Mouse (Mus musculus): ENCODE results near the gene Cd34. TPM values are rescaled to one million over a fixed set of nuclear protein-coding genes. Genes with fewer than 3 reads are reported as not detected.

The Cd34 gene
- polyA plus RNA-seq (2014; fragmentation: Nextera tagmentation; extraction: Ambion mirVana) = 51.3 and 54.5 TPM in 2 replicates

DNA sequence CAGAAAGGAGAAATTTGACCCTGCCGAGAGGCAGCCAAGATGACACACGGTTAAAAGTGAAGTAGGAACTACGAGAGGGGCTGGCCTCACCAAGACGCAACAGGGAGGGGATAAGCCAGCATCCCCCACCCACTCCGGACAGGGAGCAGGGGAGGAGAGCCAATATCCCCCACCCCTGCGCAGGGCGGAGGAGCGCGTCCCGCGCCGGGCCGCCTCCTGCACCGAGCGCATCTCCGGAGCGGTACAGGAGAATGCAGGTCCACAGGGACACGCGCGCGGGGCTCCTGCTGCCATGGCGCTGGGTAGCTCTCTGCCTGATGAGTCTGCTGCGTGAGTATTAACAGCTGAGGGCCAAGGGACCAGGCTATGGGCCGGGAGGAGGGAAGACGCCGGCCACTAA is at the start of gene Cd34:
Cd34 (plus strand) TSS at position 105 of the 400 bp plus-strand sequence.
- H3K9me3 ChIP-seq (ENCODE audit: control insufficient read depth, low read length) = no peaks in the 10 kb centered on the region
- H3K4me2 ChIP-seq = peak within 1 kb of the TSS; percentile 70
- peak within 1 kb of the TSS; percentile 32 for H3K4me3 ChIP-seq (ENCODE audit: low read depth, low read length)
- H3K36me3 ChIP-seq (ENCODE audit: control insufficient read depth, insufficient read depth, low read length) = no peaks in the 10 kb centered on the region
- H3K9ac ChIP-seq (ENCODE audit: low read length) = peak within 1 kb of the TSS; percentile 34; the same call in 1 of the 2 replicates
- 0 out of 2 replicates have a peak, but pooled peaks cover 4% of the 10 kb centered on the region for H3K27me3 ChIP-seq (ENCODE audit: control insufficient read depth, insufficient read depth, low read length)
- no peak within 1 kb of the TSS for H3K27ac ChIP-seq (ENCODE audit: low read depth, low read length)
- ATAC-seq (ENCODE audit: low FRiP score) = peak; percentile 87
- DNase-seq (ENCODE audit: low spot score, missing footprints) = peak; percentile 88
- 1% methylated on average over 26 of the region's 26 CpGs for WGBS
- H3K4me1 ChIP-seq (ENCODE audit: control insufficient read depth, insufficient read depth, low read length) = peaks cover 3% of the 10 kb centered on the region

DNA sequence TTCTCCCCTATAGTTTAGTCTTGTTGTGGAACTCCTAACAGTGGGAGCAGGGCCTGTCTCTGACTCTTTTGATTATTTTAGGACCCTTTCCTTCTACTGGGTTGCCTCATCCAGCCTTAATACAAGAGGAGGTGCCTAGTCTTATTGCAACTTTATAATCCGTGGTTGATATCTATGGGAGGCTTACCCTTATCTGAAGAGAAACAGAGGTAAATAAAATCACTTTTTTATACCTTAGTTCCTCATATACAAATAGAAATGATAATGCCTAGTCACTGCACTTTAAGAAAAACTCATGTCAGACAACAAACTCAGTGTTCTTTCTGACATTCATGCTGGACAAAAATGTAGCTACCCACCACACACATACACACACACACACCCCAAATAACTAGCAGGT is 44.1 kb upstream of the Cd34 start:
- no peak for DNase-seq (ENCODE audit: low spot score, missing footprints)
- Histone ChIP-seq H3K36me3 (ENCODE audit: control insufficient read depth, insufficient read depth, low read length) (no peaks in the 10 kb centered on the region), H3K27me3 (ENCODE audit: control insufficient read depth, insufficient read depth, low read length) (no peaks in the 10 kb centered on the region), H3K9me3 (ENCODE audit: control insufficient read depth, low read length) (no peaks in the 10 kb centered on the region), H3K27ac (ENCODE audit: low read depth, low read length) (no peak overlapping the region), H3K4me2 (no peak overlapping the region), H3K9ac (ENCODE audit: low read length) (no peak overlapping the region), H3K4me1 (ENCODE audit: control insufficient read depth, insufficient read depth, low read length) (no peaks in the 10 kb centered on the region), H3K4me3 (ENCODE audit: low read depth, low read length) (no peak overlapping the region)
- ATAC-seq (ENCODE audit: low FRiP score) = no peak
- WGBS = 72% methylated on average over 1 of the region's 1 CpGs

DNA sequence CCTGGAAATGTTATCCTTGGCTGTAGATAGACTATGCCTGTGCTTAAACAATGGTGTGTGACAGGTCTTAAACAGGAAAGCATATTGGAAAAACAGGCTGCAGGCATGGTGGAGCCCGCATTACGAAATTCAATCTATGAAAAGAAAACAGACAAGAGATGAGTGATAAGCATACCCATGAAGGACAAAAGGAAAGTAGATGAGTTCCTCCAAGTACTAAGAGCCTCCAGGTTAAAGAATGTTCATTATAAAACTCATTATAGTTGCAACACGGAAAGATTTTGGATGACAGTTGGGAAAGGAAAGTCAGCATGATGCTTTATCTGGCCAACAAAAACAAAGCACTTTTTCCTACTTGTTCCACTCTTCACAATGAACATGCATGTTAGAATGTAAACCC is 43.3 kb upstream of the Cd34 start:
- Histone ChIP-seq H3K9ac (ENCODE audit: low read length) (no peak overlapping the region), H3K4me3 (ENCODE audit: low read depth, low read length) (no peak overlapping the region), H3K27me3 (ENCODE audit: control insufficient read depth, insufficient read depth, low read length) (no peaks in the 10 kb centered on the region), H3K9me3 (ENCODE audit: control insufficient read depth, low read length) (no peaks in the 10 kb centered on the region), H3K4me2 (no peak overlapping the region), H3K4me1 (ENCODE audit: control insufficient read depth, insufficient read depth, low read length) (no peaks in the 10 kb centered on the region), H3K27ac (ENCODE audit: low read depth, low read length) (no peak overlapping the region), H3K36me3 (ENCODE audit: control insufficient read depth, insufficient read depth, low read length) (no peaks in the 10 kb centered on the region)
- DNase-seq (ENCODE audit: low spot score, missing footprints) = no peak
- no peak for ATAC-seq (ENCODE audit: low FRiP score)
- 89% methylated on average over 3 of the region's 3 CpGs for WGBS

DNA sequence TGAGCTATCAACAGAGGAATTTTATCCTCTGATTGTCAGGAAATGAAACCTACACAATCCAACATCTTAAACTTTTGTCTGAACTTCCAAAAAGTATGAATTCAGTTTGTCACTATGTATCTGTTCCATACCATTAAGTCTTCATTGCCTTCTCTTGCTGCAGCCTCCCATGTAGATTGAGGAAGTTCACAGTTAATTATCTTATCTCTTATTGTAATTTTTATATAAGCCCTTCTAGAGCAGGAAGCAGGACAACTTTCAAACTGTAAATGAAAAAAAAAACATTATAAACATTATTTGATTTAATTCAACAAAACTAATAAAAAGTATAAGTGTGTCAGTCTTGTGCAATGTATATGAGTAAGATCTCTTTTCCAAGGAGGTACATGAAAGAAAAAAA is 37.5 kb upstream of the Cd34 start:
- Histone ChIP-seq H3K4me1 (ENCODE audit: control insufficient read depth, insufficient read depth, low read length) (no peaks in the 10 kb centered on the region), H3K27ac (ENCODE audit: low read depth, low read length) (no peak overlapping the region), H3K9ac (ENCODE audit: low read length) (no peak overlapping the region), H3K4me3 (ENCODE audit: low read depth, low read length) (no peak overlapping the region), H3K36me3 (ENCODE audit: control insufficient read depth, insufficient read depth, low read length) (no peaks in the 10 kb centered on the region), H3K4me2 (no peak overlapping the region), H3K27me3 (ENCODE audit: control insufficient read depth, insufficient read depth, low read length) (no peaks in the 10 kb centered on the region), H3K9me3 (ENCODE audit: control insufficient read depth, low read length) (no peaks in the 10 kb centered on the region)
- ATAC-seq (ENCODE audit: low FRiP score) (no peak), DNase-seq (ENCODE audit: low spot score, missing footprints) (no peak)

DNA sequence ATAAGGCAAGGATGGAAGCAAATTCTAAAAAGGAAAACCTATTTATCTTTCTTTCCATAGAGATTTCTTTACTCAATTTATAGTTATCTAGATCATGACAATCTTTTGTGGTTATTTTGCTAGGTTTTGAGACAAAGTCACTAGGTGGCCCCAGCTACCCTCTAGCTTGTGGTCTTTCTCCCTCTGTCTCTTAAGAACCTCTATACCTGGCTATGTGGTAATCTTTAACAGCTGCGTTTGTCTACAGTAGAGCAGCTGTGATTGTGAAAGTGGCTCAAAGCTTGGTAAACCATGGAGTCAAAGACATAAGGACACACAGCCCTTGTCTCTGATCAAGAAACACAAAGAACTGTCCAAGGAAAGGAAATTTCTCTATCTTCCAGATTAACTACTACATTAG is 36.8 kb upstream of the Cd34 start:
- Histone ChIP-seq H3K9ac (ENCODE audit: low read length) (no peak overlapping the region), H3K36me3 (ENCODE audit: control insufficient read depth, insufficient read depth, low read length) (no peaks in the 10 kb centered on the region), H3K9me3 (ENCODE audit: control insufficient read depth, low read length) (no peaks in the 10 kb centered on the region), H3K27me3 (ENCODE audit: control insufficient read depth, insufficient read depth, low read length) (no peaks in the 10 kb centered on the region), H3K4me2 (no peak overlapping the region), H3K27ac (ENCODE audit: low read depth, low read length) (no peak overlapping the region), H3K4me3 (ENCODE audit: low read depth, low read length) (no peak overlapping the region), H3K4me1 (ENCODE audit: control insufficient read depth, insufficient read depth, low read length) (no peaks in the 10 kb centered on the region)
- DNase-seq (ENCODE audit: low spot score, missing footprints) (no peak), ATAC-seq (ENCODE audit: low FRiP score) (no peak)
- 88% methylated on average over 1 of the region's 1 CpGs for WGBS

DNA sequence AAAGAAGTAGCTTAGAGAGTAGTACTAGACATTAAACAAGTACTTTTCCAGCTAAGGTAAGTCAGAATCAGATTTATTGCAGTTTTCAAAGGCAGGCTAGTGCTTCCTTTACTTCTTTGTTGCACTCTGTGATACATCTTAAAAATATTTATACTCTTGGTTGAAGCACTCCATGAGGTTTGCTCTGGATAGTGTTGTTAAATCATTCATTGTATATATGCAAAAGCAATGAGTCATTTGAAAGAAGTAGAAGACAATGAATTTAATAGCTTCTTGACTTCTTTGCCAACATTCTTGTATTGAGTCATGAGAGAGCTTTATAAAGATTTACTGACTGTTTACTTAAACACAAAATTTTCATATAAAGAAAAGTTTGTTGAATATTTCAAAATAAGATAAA is 29.7 kb upstream of the Cd34 start:
- Histone ChIP-seq H3K27ac (ENCODE audit: low read depth, low read length) (no peak overlapping the region), H3K4me1 (ENCODE audit: control insufficient read depth, insufficient read depth, low read length) (no peaks in the 10 kb centered on the region), H3K4me2 (no peak overlapping the region), H3K27me3 (ENCODE audit: control insufficient read depth, insufficient read depth, low read length) (no peaks in the 10 kb centered on the region), H3K9ac (ENCODE audit: low read length) (no peak overlapping the region), H3K9me3 (ENCODE audit: control insufficient read depth, low read length) (no peaks in the 10 kb centered on the region), H3K4me3 (ENCODE audit: low read depth, low read length) (no peak overlapping the region), H3K36me3 (ENCODE audit: control insufficient read depth, insufficient read depth, low read length) (no peaks in the 10 kb centered on the region)
- DNase-seq (ENCODE audit: low spot score, missing footprints) (peak; percentile 26), ATAC-seq (ENCODE audit: low FRiP score) (no peak)

DNA sequence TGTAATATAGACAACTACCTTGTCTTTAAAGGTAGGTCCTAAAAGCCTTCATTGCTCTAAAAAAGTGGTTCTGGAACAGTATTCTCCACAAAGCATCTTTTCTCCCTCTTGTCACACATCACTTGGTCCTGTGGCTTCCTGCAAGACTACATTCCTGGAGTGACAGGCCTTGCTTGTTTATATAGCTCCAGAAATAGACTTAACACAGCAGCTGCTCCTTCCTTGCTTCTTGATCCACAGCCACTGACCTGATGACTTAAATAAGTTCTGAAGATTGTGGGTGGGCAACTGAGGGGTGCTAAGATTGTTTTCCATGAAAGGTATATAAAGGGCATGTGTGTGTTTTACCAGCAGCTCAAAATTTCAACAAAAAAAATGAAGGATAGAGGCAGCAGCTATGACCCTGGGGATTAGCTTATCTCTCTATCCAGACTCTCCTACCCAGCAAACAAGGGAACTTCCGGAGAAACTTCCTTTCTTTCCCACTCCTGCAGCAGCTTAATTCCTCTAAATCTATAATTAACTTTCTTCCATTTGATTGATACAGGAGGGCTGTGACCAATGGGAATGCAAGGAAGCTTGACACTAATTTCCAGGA is 12.8 kb upstream of the Cd34 start:
- H3K4me1 ChIP-seq (ENCODE audit: control insufficient read depth, insufficient read depth, low read length) = no peaks in the 10 kb centered on the region
- no peaks in the 10 kb centered on the region for H3K9me3 ChIP-seq (ENCODE audit: control insufficient read depth, low read length)
- H3K36me3 ChIP-seq (ENCODE audit: control insufficient read depth, insufficient read depth, low read length) = no peaks in the 10 kb centered on the region
- no peak for ATAC-seq (ENCODE audit: low FRiP score)
- no peaks in the 10 kb centered on the region for H3K27me3 ChIP-seq (ENCODE audit: control insufficient read depth, insufficient read depth, low read length)
- DNase-seq (ENCODE audit: low spot score, missing footprints) = no peak
- no peak overlapping the region for H3K9ac ChIP-seq (ENCODE audit: low read length)
- 85% methylated on average over 1 of the region's 1 CpGs for WGBS
- no peak overlapping the region for H3K4me3 ChIP-seq (ENCODE audit: low read depth, low read length)
- no peak overlapping the region for H3K27ac ChIP-seq (ENCODE audit: low read depth, low read length)
- H3K4me2 ChIP-seq = no peak overlapping the region

DNA sequence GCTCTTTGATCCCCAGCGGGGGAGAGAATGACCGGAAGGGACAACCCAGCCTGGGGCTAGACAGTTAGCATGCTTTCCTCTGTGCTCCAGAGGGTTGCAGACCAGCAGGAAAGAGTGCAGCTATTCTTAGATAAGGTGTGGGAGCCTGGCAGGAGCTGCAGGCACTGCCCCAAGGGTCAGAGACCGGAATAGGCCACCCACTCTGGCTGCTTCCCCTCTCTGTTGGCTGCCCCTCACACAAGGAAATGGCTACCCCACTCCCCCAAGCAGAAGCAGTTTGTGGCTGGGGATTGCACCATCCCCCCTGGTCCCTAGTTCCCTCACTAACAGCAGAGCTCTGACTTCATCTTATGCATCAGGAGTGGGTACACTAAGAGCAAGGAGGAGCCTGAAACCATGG is 10.7 kb upstream of the Cd34 start:
- WGBS = 60% methylated on average over 3 of the region's 3 CpGs
- ATAC-seq (ENCODE audit: low FRiP score) (no peak), DNase-seq (ENCODE audit: low spot score, missing footprints) (no peak)
- H3K9me3 ChIP-seq (ENCODE audit: control insufficient read depth, low read length) = no peaks in the 10 kb centered on the region
- H3K4me1 ChIP-seq (ENCODE audit: control insufficient read depth, insufficient read depth, low read length) = no peaks in the 10 kb centered on the region
- no peaks in the 10 kb centered on the region for H3K27me3 ChIP-seq (ENCODE audit: control insufficient read depth, insufficient read depth, low read length)
- no peak overlapping the region for H3K4me3 ChIP-seq (ENCODE audit: low read depth, low read length)
- H3K36me3 ChIP-seq (ENCODE audit: control insufficient read depth, insufficient read depth, low read length) = no peaks in the 10 kb centered on the region
- H3K9ac ChIP-seq (ENCODE audit: low read length) = no peak overlapping the region
- no peak overlapping the region for H3K4me2 ChIP-seq
- H3K27ac ChIP-seq (ENCODE audit: low read depth, low read length) = no peak overlapping the region

DNA sequence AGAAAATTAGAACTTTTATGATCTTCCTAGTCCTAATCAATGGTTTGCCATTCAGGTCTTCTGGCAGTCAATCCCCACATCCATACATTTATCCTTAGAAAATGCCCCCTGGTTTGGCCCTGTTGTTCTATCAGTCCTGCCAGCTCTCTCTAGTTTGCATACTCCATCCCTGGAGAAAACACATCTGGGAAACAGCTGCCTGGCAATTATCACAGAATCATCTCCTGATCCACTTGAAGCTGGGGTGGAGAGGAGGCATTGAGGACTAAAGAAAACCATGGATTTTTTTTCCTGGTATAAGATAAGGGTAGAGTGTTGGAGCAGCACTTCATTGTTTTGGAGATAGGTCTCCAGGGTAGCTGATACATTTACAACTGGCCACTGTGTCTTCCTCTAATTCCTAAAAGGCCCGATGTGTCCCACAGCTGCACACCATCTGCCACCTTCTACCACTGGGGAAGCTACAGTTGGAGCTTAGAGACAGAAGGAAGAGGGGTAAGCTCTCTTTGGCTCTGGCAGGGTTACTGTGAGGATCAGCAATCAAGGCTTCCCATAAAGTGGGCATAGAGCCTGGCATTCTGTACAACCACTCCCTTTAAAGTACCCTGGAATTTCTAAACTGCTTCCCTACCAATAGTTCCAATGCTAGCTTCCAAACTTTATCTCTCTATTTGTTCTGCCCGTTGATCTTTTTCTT is 9.2 kb upstream of the Cd34 start:
- H3K36me3 ChIP-seq (ENCODE audit: control insufficient read depth, insufficient read depth, low read length) = no peaks in the 10 kb centered on the region
- H3K9me3 ChIP-seq (ENCODE audit: control insufficient read depth, low read length) = no peaks in the 10 kb centered on the region
- no peaks in the 10 kb centered on the region for H3K27me3 ChIP-seq (ENCODE audit: control insufficient read depth, insufficient read depth, low read length)
- no peak overlapping the region for H3K4me2 ChIP-seq
- 83% methylated on average over 2 of the region's 2 CpGs for WGBS
- H3K27ac ChIP-seq (ENCODE audit: low read depth, low read length) = no peak overlapping the region
- no peak overlapping the region for H3K9ac ChIP-seq (ENCODE audit: low read length)
- ATAC-seq (ENCODE audit: low FRiP score) (no peak), DNase-seq (ENCODE audit: low spot score, missing footprints) (no peak)
- no peak overlapping the region for H3K4me3 ChIP-seq (ENCODE audit: low read depth, low read length)
- no peaks in the 10 kb centered on the region for H3K4me1 ChIP-seq (ENCODE audit: control insufficient read depth, insufficient read depth, low read length)

Measured in midbrain, embryonic 11.5 days (tissue).